Mouse (Mus musculus): Measurements from ENCODE around the gene Asap2.
A peak's percentile ranks its signal among the peaks of the same experiment; 100 is the strongest.

Asap2 gene

DNA sequence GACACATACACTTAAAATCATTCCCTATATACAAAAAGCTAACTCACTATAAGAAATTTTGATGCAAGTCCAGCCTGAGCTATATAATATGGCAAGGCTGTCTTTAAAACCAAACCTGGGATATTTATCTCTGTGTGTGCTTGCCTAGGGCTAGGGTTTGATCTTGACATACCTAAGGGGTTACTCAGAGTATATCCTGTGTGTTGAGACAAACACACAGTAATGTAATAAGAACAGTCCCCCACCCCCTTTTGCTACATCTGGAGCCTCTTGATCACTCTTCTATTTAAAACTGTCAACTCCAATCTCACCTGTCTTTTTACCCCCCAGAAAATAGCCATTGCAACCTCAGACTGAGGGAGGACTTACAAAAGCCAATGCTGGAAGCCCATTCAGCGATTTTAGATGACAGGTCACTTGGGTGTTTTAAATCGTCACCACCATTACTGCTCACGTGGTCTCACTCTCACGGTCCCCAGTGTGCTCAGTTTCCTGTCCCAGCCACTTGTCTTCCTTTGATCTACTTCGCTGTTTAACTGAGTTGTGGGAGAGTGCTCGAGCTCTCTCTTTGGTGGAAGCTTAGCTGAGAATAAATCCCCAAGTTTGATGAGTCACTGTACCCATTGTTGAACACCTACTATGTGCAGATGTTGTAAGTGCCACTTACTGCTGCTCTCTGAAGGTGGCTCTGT is 176.8 kb downstream of the Asap2 start:
- DNase-seq (ENCODE audit: low spot score in 2 of 2) = no peak

DNA sequence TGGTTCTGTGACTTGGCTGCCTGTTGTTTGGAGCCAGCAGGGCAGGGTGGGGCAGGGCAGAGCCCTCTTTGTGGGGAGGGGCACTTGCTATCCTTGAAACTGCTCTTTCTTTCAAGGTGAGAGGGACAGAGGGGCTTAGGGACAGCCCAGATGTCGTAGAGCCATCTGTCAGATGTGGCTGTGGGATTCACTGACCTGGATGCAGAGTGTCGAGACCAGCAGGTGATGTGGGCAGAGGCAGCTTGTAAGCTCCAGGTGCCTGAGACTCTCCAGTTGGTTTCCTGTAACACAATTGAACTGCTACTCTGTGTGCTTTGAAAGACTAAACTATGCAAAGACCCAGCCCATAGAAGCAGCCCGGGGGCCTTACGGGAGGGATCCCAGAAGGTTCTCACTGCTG is 177.5 kb downstream of the Asap2 start:
- no peak for DNase-seq (ENCODE audit: low spot score in 2 of 2)

- DNase-seq (ENCODE audit: low spot score in 2 of 2) = no peak
Measured at GRCm38 (mm10) chr12:21168149-21168548, 177.9 kb downstream of the Asap2 start.

GRCm38 (mm10) chr12:21171776-21172490 is 181.7 kb downstream of the Asap2 start:
- DNase-seq (ENCODE audit: low spot score in 2 of 2) = no peak

DNA sequence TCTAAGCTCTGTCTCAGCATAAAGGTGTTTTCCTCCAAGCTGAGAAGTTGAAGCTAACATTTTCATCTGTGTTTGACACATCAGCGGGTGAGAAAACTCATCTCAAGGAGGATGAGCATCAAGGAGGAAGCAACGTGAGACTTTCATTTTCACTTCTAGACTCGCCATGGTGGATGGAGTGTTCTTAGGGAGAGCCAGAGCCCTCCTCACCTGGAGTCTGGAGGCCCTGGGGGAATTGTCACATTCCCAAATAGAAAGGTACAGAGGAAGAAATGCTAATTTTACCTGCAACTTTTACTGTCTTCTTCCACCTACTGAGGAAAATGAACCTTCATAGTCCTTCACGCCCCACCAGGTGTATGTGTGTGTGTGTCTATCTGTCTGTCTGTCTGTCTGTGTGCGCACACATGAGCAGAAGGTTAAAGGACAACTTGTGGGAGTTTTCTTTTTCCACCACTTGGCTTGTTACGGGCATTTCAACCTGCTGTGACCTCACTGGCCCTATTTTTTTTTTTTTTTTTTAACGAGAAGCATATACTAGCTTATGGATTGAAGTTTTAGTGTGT is 183.7 kb downstream of the Asap2 start:
- DNase-seq (ENCODE audit: low spot score in 2 of 2) = no peak

- no peak for DNase-seq (ENCODE audit: low spot score in 2 of 2)
Measured at GRCm38 (mm10) chr12:21176399-21176798, 186.1 kb downstream of the Asap2 start.

- DNase-seq (ENCODE audit: low spot score in 2 of 2) = no peak
Measured at GRCm38 (mm10) chr12:21177123-21177698, 187.0 kb downstream of the Asap2 start.

DNA sequence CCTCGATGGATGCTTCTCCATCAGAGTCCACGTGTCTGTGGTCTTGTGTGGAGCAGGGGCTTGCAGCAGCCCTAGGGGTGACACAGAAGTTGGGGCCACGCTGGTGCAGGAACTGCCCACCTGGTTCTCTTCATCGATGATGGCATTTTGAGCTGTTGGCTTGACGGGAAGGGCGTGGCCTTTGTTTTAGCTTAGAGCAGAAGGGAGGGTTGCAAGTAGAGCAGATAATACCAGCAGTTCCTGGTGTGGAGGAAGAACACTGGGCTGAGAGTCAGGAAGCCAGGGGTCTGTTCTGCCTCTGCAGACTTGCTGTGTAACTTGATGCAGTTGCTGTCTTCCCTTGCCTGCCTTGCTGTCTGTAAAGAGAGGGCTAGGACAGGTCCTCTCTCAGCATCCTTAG is 189.8 kb downstream of the Asap2 start:
- no peak for DNase-seq (ENCODE audit: low spot score in 2 of 2)

DNA sequence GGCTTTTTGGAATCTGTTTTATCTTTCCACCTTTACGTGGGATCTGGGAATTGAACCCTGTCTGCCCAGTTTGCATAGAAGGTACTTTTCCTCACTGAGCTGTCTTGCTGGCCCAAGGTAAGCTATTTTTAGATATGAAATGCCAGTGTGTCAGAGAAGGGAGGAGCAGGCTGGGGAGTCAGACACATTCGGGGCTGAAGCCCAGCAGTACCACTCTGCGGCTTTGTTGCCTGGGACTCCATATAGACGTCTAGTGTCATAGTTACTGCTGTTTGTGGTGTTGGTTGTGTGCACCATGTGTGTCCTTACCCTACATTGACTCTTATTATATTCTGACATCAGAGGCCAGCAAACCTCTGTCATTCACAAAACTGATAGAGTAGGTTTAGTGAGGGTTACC is 192.5 kb downstream of the Asap2 start:
- no peak for DNase-seq (ENCODE audit: low spot score in 2 of 2)

GRCm38 (mm10) chr12:21183321-21183720 is 193.1 kb downstream of the Asap2 start:
- no peak for DNase-seq (ENCODE audit: low spot score in 2 of 2)

- DNase-seq (ENCODE audit: low spot score in 2 of 2) = no peak
Measured at GRCm38 (mm10) chr12:21186145-21186544, 195.9 kb downstream of the Asap2 start.

DNA sequence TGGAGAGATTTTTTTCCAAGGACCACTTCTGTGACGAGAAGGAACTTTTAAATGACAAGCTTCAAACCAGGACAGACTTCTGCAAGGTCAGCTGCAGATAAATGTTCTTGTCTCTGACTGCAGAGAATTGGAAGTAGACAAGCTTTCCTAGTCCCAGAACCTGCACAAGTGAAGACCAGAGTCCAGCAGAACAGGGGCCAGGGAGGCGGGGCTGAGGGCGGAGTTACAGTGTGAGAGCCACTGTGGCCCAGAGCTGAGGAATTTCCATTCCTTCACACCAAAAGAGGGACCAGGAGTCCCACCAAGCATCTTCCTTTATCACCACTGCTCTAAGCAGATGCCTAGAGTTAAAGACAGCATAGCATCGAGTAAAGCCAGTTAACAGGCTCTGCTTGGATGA is 198.6 kb downstream of the Asap2 start:
- no peak for DNase-seq (ENCODE audit: low spot score in 2 of 2)

- no peak for DNase-seq (ENCODE audit: low spot score in 2 of 2)
Measured at GRCm38 (mm10) chr12:21191546-21191945, 201.3 kb downstream of the Asap2 start.

- no peak for DNase-seq (ENCODE audit: low spot score in 2 of 2)
Measured at GRCm38 (mm10) chr12:21195497-21195896, 205.2 kb downstream of the Asap2 start.

DNA sequence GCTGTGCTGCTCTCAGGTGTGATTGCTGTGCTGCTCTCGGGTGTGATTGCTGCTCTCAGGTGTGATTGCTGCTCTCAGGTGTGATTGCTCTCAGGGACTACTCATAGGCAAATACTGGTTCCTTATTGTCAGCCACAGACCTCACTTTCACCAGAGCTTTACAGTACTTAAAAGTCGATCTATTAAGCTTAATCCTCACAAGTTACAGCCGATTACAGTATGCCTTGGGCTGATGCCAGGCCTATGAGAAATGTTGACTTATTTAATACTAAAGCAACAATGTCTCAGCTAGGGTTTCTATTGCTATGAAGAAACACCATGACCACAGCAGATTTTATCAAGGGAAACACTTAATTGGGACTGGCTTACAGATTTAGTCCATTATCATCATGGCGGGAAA is 206.2 kb downstream of the Asap2 start:
- no peak for DNase-seq (ENCODE audit: low spot score in 2 of 2)

- no peak for DNase-seq (ENCODE audit: low spot score in 2 of 2)
Measured at GRCm38 (mm10) chr12:21200613-21201012, 210.4 kb downstream of the Asap2 start.

- DNase-seq (ENCODE audit: low spot score in 2 of 2) = no peak
Measured at GRCm38 (mm10) chr12:21201485-21202269, 211.4 kb downstream of the Asap2 start.

- peak in 1 of 2 experiments; percentile 21 for DNase-seq (ENCODE audit: low spot score in 2 of 2)
Measured at GRCm38 (mm10) chr12:21204701-21205312, 214.5 kb downstream of the Asap2 start.

DNA sequence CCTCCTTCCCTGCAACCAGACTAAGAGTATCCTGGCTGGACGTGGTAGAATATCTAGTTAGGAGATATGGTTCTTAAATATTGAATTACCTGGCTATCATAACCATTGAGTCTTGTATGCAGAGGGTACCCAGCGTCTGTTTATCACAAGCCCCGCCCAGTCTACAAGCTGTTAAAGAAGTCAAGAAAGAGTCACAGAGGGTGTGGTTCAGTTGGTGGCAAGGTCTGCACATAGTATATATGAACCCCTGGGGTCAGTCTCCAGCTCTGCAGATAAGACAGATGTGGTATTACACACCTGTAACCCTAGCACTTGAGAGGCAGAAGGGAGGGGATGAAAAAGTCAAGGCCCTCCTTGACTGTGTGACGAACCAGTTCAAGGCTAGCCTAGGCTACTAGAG is 215.5 kb downstream of the Asap2 start:
- DNase-seq (ENCODE audit: low spot score in 2 of 2) = no peak

- no peak for DNase-seq (ENCODE audit: low spot score in 2 of 2)
Measured at GRCm38 (mm10) chr12:21207422-21207821, 217.2 kb downstream of the Asap2 start.

GRCm38 (mm10) chr12:21208172-21208795 is 218.0 kb downstream of the Asap2 start:
- no peak for DNase-seq (ENCODE audit: low spot score in 2 of 2)

Data from cerebellum, postnatal 4 days (tissue).